Mouse (Mus musculus) cerebellum, adult 8-10 months (tissue): ENCODE measurements around the gene Gramd1a.
A peak's percentile ranks its signal among the peaks of the same experiment; 100 is the strongest.

Experiments
- DNase-seq: peaks from one replicate; pipeline ENCODE4 v3.0.0; 2022

Gramd1a gene

GRCm38 (mm10) chr7:31150566-31151300 is 5.0 kb downstream of the Gramd1a start:
- DNase-seq = peak; percentile 87

- peak; percentile 24 for DNase-seq
Measured at GRCm38 (mm10) chr7:31149751-31150565, 5.7 kb downstream of the Gramd1a start.

GRCm38 (mm10) chr7:31149271-31149670 is 6.4 kb downstream of the Gramd1a start:
- DNase-seq = no peak

GRCm38 (mm10) chr7:31148756-31149155 is 6.9 kb downstream of the Gramd1a start:
- peak; percentile 44 for DNase-seq

DNA sequence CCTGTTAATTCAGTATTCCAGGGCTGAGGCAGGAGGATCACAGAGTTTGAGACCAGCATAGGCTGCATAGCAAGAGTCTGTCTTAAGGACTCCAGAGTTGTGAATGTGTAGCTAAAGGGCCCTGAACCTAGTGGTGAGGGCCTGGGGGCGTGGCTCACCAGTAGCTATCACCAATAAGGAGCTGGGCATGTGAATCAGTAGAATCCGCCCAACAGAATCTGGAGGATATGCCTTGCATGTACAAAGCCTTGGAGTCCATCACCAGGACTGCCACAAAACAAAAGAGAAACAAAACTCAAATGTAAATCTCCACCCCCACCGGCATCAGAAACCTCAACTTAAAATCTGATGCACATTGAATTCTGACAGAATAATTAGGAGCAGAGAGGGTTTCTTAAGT is 7.6 kb downstream of the Gramd1a start:
- DNase-seq = no peak

GRCm38 (mm10) chr7:31145596-31146160 is 10.0 kb downstream of the Gramd1a start:
- no peak for DNase-seq

DNA sequence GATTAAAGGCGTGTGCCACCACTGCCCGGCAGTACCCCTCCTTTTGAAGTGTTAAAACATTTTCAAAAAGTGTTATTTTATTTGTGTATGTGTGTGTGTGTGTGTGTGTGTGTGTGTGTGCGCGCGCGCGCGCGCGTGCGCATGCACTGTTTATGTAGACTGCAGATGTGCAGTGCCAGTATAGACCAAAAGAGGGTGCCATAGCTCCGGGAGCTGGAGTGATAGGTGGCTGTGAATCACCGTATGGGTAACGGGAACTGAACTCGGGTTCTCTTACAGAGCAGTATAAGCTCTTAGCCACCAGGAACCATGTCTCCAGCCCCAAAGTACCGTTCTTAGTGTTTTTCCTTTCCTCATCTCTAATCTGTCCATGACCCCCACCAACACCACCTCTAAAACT is 10.8 kb downstream of the Gramd1a start:
- DNase-seq = no peak

DNA sequence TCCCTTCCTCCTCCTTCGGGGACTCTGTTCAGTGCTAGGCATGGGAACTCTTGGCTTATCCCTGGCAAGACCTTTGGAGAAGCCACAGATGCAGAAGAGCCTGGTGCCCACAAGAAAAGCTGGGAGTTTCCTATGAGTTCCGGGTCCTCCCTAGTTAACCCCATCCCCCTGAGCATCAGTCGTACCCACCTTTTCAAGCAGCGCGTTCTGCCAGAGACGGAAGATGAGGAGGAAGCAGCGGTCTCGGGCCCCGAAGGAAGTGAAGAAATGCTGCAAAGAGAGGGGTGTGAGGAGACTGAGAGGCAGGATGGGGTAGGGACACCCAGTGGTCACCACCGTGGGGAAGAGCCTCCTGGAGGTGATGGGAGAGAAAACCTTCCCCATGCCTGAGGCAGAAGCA is 14.8 kb downstream of the Gramd1a start:
- DNase-seq = no peak

GRCm38 (mm10) chr7:31140302-31140701 is 15.4 kb downstream of the Gramd1a start:
- no peak for DNase-seq

GRCm38 (mm10) chr7:31139765-31140164 is 15.9 kb downstream of the Gramd1a start:
- peak; percentile 70 for DNase-seq

DNA sequence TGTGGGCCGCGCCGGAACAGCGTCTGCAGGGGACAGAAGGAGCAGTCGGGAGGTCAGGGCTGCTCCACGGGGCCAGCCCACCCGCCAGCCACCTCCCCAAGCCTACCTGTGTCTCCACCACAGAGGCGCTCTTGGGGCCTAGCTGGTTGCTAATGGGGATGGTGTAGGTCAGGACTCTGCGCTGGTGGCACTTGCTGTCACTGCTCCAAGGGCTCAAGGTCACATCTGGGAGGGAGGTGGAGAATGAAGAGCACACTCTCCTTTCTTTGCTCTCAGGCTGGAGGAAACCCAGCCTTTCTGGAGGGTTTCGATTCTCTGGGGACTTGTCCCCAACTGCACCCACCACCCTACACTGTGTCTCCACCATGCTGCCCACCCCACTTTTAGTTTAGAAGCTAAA is 20.0 kb downstream of the Gramd1a start:
- DNase-seq = no peak

DNA sequence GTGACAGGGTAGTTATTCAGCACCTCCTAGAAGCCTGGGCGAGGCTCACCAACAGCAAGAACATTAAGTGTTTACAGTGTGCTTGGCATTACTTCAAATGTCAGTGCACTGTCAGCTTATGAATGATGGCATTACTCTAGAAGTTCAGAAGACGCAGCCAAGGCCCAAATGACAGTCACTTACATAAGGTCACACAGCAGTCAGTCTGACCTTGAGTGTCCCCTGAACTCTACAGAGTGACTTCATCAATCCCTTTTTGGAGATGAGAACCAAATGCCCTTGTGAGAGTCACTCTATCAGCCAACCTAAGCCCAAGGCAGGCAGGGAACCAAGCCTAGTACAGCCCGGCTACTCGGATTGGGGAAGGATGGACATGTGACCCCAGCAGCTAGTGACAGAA is 23.8 kb downstream of the Gramd1a start:
- peak; percentile 8 for DNase-seq

DNA sequence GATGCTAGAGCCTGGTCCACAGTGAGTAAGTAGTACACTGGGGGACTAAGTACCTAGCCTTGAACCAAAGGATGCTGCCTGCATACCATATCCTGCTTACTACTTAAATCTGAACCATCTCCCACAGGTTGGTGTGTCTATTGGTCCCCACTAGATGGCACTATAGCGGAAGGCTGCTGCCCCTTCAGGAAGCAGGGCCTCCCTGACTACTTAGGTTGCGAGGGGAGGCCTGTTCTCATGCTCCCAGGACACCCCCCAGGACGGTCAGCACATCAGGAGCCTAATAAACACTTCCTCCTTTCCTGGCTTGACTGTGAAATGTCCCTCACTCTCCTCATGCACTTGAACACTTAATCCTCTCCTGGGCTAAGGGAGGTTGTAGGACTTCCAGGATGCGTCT is 24.9 kb downstream of the Gramd1a start:
- peak; percentile 62 for DNase-seq

DNA sequence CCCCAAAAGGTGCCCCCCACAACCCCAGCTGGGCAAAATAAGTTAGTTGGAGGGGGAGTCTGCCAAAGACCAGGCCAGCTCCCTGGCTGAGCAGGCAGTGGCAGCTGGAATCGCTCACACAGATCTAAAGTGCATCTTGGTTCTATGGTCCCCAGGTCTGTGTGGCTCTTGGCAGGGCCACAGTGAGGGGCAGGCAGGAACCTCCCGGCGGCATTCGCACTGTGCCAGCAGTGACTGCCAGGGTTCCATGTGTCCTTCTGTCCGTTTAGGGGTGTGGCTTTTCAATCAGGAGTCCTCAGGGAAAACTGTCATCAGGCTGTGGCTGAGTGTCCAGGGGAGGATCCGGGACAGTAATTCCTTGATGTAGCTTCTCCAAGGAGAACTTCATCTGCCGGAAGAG is 25.5 kb downstream of the Gramd1a start:
- no peak for DNase-seq

DNA sequence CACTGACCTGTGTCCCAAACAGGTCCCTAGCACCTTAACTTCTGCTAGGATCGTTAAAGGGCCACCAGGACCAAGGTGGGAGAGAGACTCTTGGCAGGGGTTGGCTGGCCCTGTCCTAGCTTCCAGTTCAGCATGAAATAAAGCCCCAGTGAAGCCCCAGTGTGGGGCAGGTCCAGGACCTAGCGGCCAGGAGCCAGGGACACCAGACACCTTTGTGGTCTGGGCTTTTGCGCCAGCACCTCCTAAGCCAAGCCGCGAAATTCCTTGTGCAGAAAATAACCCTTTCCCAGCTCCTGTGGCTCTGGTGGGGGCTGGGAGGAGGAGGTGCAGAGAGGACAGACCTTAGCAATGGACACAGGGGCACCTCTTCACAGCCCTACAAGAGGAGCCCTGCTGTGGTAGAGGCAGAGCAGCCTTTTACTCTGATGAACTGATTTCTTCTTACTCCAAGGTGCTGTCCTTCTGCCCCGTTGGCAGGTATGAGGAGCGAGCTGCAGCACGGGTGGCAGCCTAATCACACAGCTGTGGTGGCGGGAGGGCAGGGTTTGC is 27.5 kb downstream of the Gramd1a start:
- no peak for DNase-seq

DNA sequence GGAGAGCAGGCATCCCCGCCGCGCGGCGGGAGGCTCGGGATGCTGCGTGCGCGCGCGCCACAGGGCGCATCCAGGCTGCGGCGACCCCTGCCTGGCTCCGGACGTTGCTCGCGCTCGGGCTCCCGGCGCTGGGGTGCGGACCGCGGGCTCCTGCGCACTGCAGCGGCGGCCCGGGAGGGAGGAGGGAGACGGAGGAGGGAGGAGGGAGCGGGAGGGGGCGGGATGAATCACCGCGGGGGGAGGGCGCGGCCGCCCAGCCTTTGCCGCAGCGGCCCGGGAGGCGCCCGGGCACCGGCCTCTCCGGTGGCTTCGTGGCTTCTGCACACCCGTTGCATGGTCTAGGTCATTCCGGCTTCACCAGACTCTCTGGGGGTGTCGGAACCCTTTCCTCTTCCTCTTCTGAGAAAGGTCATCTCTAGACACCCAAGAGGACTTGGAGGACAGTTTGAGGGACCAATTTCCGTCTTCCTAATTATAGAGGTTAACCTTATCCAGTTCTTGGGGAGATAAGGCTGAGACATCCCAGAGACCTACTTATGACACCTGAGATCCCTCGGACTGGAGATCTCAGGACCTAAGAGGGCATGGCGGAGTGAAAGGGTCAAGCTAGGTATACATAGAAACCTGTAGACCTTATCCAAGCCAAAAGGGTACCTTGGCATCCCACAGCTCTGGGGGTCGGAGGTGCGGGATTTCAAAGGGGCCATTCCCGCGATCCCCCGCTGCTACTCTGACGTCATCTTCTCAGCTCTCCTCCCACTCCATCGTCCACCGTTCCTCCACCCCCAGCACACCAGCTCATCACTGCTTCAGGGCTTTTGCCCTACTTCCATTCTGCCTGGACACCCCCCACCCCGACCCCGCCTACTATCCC is 28.6 kb downstream of the Gramd1a start, which contains the start of gene Scn1b:
Gene Scn1b (minus strand): TSS at position 153 of the 874 bp plus-strand sequence.
- peak; percentile 78 for DNase-seq

- peak; percentile 66 for DNase-seq
Measured at GRCm38 (mm10) chr7:31126211-31126751, 29.4 kb downstream of the Gramd1a start.

DNA sequence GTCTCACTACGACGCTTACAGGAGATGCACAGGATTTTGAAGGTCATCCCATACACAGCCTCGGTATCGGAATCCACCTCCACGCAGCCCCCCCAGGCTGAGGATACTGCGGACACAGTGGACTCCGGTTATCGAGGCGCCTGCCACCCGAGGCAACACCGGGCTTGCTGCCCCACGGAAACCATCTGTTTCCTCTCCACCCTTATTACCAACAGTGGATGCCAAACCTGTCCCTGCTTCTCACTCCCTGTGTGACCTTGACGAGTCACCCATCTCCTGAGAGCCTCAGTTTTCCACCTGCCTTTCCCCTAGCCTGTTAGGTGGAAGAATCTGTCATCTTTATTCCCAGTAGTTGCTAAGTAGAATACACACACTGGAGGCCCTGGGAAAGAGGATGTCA is 30.6 kb downstream of the Gramd1a start:
- peak; percentile 81 for DNase-seq

DNA sequence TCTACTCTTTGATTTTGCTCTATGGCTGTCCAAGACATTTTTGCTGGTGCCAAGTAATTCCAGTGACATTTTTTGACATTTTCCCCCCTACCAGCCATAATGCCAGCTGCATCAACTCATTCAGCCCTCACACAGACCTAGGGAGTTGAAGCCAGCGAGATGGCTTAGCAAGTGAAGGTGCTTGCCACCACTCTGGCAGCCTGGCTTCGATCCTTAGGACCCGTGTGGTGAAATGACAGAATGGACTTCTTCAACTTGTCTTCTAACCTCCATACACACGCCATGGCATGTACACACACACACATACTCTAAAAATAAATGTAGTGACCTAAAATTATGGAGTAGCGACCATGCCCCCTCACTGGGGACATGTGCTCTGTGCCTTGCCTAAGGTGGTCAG is 31.3 kb downstream of the Gramd1a start:
- no peak for DNase-seq

GRCm38 (mm10) chr7:31123697-31124096 is 32.0 kb downstream of the Gramd1a start:
- DNase-seq = no peak

GRCm38 (mm10) chr7:31122641-31123631 is 32.8 kb downstream of the Gramd1a start:
- DNase-seq = peak; percentile 85
